Mouse (Mus musculus) ES-E14 (cell line): ENCODE results near the gene Tsc22d3.

Experiments
- HCFC1 ChIP-seq: IDR thresholded peaks from 2 replicates; pipeline ENCODE4 v1.6.1; 2012; ENCODE audit warnings: low read length, inconsistent platforms, borderline replicate concordance; ENCODE audit not compliant: insufficient read depth
- MAFK ChIP-seq: IDR thresholded peaks from 2 replicates; pipeline ENCODE4 v1.6.1; 2014; ENCODE audit warnings: mild to moderate bottlenecking, low read depth, low read length, inconsistent platforms; ENCODE audit not compliant: insufficient read depth
- ZC3H11A ChIP-seq: IDR thresholded peaks from 2 replicates; pipeline ENCODE4 v1.6.1; 2012; ENCODE audit warnings: low read depth, mild to moderate bottlenecking, inconsistent platforms, low read length, borderline replicate concordance
- ZNF384 ChIP-seq: IDR thresholded peaks from 2 replicates; pipeline ENCODE4 v1.6.1; 2012; ENCODE audit warnings: low read depth, low read length, inconsistent platforms

DNA sequence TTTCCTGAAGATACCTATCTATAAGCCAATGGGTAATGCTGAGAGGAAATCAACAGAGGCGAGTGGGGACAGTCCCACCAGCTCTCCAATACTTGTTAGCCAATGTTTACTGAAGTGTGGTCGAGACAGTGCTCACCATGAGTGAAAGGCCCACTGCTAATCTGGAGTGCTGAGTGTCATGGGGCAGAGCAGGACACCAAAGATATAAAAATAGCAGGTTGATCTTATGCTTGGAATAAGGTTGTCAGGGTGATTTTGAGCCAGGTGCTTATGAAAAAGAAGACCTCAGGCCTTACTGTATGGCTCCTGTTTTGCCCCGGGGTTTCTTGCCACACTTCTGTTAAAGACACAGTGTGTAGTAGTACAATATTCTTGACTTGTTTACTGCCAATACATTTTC is 20.0 kb downstream of the Tsc22d3 start:
- TF ChIP-seq ZNF384: no peak
- no peak for TF ChIP-seq HCFC1
- TF ChIP-seq MAFK: no peak
- no peak for TF ChIP-seq ZC3H11A
